Mouse (Mus musculus) retina, adult 2 months (tissue): Measurements from ENCODE around the gene Tmprss9.

ENCODE experiments used
- DNase-seq: peaks from one replicate; pipeline ENCODE4 v3.0.0-alpha.2; 2012; ENCODE audit warnings: low read depth, low spot score

Gene Tmprss9

DNA sequence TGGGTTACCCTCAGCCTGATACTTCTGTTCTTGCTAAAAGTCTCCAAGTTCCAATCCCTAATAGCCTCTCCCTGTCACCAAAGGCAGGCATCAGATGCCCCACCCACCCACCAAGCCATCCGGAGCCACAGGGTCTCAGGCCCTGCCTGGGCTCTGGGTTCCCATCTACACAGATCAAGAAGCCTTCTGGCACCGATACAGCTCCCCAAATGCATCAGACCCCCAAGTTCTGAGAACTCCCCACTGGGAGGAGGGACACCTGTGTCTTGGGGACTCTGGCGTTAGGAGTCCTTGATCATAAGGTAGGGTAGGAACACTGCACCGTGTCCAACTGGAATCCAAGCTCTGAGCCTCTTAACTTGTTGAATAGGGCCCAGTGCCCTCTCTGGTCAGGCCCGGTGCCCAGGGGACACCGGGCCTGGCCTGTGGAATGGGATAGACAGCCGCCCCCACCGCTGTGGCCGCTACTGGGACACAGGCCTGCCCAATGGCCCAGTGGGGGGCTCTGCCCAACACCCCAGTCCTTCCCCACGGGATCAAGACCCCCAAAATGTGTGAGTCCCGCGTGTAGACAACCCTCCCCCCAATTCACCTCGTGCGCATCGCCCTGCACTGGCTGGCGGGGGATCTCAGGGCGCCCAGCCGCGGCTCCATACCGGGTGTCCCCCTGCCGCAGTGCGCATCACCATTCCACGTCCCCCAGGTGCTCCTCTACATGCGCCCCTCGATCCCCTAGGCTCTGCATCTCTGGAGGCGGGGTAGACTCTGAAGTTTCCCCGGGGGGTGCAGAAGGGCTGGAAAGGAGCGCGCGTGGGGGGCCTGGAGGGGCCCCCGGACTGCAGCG is 28.3 kb upstream of the Tmprss9 start:
- no peak for DNase-seq

DNA sequence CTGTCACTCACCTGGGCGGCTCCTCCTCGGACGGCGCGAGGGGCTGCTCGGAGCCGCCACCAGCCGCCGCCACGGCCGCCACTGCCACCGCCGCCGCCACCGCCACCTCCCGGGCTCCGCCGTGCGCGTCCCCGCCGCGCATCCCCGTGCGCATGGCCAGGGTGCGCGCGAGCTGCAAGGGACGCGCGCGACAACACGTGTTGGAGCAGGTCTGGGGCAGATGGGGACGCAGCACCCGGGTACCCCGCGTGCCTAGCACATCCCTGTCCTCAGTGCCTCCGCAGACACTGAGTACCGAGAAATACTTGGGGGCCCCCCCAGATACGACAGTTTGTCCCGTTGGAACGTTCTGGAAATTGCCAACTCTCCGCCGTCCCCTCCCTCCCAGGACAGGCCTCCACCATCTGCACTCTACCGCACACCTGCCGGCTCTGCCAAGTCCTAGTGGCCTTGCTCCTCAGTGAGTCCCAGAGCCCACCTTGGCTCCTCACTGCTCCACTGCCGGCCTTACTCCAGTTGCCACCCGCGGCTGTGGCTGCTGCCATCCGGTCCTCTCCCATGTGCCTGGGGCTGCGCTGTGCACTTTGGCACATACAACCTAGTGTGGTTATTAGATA is 27.6 kb upstream of the Tmprss9 start, which contains the start of gene Lingo3:
Gene Lingo3, minus strand, starts transcription at position 109 of the 617 bp plus-strand sequence.
- peak; percentile 60 for DNase-seq

- no peak for DNase-seq
These were observed 26.5 kb upstream of the Tmprss9 start for GRCm38 (mm10) chr10:80845055-80845693.

DNA sequence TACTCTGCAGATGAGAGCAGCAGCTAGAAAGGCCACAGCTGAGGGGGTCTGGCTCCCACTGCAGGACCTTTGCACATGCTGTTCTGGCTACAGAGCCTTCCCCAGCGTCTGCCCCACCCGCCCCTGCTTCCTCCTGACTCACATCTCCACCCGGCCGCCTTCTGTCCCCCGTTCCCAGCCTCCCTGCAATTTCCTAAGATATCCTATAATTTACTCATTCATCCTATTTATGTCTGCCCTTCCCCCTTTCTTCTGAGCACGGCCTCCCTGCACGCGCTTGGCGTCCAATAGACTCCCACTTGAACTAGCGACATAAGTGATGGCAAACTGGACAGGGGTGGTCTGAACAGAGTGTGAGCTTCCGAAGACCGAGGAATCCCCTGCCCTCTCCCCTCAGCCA is 25.9 kb upstream of the Tmprss9 start:
- DNase-seq = no peak

DNA sequence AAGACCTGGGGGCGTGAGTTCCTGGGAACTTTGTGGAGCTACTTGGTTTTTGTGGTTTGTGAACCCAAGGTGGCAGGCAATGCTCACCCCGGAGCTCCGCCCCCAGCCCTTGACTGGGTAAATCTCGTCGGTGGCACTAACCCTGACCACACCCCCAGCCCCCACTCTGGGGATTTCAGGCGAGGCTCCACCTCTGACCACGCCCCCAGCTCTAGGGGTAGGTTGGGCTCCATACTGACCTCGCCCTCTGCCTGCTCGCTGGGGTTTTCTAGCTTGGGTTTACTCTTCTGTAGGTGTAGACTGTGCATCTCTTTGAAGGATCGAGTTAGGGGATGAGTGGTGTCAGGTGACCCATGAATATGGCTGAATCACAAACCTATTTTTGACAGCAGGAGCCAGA is 23.1 kb upstream of the Tmprss9 start:
- no peak for DNase-seq

GRCm38 (mm10) chr10:80854913-80855748 is 16.5 kb upstream of the Tmprss9 start, which contains the start of the genes Lsm7 and Sppl2b:
TSS of gene Lsm7 (minus strand) at chr10:80855209.
TSS of gene Sppl2b (plus strand) at chr10:80855275.
- peak; percentile 92 for DNase-seq

DNA sequence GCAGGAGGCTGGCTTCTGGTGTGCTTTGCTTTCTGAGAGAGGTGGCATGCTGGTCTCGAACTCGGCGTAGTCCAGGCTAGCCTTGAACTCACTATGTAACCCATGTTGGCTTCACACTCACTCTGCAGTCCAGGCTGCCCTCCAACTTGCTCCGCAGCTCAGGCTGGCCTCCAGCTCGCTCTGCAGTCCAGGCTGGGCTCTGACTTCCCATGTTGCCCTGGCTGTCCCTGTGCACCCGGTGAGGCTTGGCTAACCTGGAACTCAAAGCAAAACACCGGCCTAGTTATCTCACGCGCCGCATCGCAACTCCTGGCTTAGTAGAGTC is 15.9 kb upstream of the Tmprss9 start:
- no peak for DNase-seq

- DNase-seq = no peak
These were observed 15.4 kb upstream of the Tmprss9 start for GRCm38 (mm10) chr10:80856267-80856666.

DNA sequence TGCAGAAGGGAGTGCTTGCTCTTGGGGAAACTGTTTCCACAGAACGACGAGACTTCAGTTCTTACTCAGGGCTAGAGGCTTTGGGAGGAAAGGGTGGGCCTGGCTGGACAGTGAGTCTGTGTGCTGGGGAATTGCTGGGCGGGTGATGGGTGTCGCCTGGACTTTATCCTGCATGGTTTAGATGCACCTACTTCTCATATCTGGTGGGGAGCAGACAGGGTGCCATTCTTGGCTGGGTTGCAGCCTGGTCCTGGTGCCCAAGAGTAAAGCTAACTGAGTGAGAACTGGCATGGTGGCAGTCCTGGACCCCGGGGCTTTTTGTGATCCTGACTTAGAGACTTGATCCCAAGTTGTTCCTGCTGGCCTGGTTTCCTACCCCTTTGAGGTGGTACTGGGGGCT is 14.7 kb upstream of the Tmprss9 start:
- no peak for DNase-seq

- no peak for DNase-seq
These were observed 14.3 kb upstream of the Tmprss9 start for GRCm38 (mm10) chr10:80857386-80857785.

GRCm38 (mm10) chr10:80857848-80858247 is 13.8 kb upstream of the Tmprss9 start:
- DNase-seq = no peak

DNA sequence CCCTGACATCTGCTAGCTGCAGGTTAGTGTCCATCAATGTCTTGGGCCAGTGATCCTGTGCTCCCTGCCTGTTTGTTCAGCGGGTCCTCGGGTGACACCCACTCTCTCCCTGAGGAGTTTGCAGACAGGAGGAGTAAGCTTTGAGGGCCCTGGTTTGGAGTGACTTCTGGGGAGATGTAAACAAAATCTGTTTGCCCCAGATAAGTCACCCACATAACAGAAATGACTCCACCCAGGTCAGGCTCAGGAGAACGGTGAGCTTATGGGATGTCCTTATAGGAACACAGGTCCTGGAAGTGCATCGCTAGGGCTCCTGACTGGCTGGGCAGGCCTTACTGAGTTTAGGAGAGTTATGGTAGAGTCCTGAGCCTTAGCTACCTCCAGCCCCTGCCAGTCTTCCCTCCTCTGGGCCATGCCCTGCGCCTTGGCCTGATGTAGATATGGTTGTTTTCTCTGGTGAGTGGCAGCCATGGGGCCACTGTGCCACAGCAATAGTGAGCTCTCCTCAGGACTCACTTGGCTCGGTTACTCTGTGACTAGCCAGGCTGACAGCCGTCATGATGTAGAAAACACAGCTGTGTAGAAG is 13.2 kb upstream of the Tmprss9 start:
- no peak for DNase-seq

GRCm38 (mm10) chr10:80862305-80862704 is 9.3 kb upstream of the Tmprss9 start:
- DNase-seq = no peak

GRCm38 (mm10) chr10:80864446-80864845 is 7.2 kb upstream of the Tmprss9 start:
- DNase-seq = no peak

DNA sequence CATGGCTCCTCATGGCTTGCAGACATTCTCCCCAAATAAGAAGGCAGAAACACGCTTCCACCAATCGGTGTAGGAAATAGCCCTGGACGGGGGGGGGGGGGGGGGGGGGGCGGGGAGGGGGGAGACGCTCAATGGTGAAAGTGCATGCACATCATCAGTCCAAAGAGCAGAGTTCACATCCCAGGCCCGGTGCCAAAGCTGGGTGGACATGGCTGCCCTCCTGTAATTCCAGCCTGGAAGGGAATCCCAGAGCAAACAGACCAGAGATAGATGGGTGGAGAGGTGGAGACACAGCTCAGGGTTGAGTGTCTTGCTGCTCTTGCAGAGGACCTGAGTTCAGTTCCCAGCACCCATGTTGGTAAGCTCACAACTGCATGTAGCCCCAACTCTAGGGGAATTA is 655 bp upstream of the Tmprss9 start:
- no peak for DNase-seq

GRCm38 (mm10) chr10:80874035-80874434 is 2.4 kb downstream of the Tmprss9 start:
- DNase-seq = no peak

DNA sequence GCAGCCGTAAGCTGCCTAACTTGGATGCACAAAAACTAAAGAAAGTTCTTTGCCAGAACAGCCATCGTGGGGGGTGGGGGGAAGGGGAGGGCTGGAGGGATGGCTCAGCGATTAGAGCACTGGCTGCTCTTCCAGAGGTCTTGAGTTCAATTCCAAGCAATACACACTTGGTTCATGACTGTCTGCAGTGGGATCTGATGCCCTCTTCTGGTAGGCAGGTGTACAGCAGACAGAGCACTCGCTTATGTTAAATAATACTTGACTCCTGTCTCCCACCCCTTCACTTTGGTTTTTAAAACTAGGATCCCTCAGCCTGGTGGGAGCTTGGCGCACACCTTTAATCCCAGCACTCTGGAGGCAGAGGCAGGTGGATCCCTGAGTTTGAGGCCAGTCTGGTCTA is 4.4 kb downstream of the Tmprss9 start:
- peak; percentile 23 for DNase-seq

GRCm38 (mm10) chr10:80876594-80876993 is 4.9 kb downstream of the Tmprss9 start:
- no peak for DNase-seq

GRCm38 (mm10) chr10:80880131-80880641 is 8.5 kb downstream of the Tmprss9 start:
- peak; percentile 52 for DNase-seq

GRCm38 (mm10) chr10:80880901-80881300 is 9.3 kb downstream of the Tmprss9 start:
- DNase-seq = no peak

DNA sequence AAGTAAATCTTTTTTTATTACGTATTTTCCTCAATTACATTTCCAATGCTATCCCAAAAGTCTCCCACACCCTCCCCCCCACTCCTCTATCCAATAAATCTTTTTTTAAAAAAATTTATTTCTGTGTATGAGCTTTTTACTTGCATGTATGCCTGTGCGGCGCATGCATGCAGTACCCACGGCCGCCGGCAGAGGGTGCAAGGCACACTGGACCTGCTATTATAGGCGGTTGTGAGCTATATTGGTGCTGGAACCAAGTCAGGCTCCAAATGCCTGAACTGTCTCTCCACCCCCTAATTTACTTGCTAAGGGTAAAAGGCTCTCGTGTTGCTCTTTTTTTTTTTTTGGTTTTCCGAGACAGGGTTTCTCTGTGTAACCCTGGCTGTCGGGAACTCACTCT is 9.7 kb downstream of the Tmprss9 start:
- no peak for DNase-seq
